Mouse (Mus musculus): ENCODE results near the gene Rmnd5a.

The Rmnd5a gene

GRCm38 (mm10) chr6:71441251-71441580 is 779 bp upstream of the Rmnd5a start:
- no peak for DNase-seq

- no peak for DNase-seq
These were observed 283 bp downstream of the Rmnd5a start for GRCm38 (mm10) chr6:71440217-71440491.

DNA sequence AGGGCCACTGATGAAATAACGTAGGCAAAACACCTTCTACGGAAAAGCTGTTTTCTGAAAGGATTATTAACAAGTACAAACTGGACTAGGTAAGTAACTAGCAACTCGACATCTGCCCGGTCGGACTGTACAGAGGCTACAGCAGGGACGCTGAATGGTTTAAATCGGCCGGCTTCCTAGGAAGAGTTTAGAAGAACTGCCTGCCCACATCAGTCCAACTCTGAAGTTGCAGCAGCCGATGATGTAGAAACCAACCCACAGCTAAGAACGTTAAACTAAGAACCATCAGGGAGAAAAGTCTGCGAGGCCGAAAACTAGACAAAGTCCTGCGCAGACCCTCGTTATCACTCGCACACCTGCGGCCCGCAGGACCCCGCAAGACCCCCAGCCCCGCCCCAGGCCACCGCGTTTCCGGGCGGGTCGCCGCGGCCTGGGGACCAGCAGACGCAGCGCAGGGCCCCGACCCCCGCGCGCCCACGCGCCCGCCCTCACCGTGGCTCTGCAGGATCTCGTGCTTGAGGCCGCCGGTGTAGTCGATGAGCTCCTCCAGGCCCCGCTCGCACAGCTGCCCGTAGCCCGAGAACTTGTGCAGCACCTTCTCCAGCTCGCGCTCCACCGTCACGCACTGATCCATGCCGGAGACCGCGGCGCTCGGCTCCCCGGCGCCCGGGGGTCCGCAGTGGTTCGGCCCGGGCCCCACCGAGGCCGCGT is 776 bp downstream of the Rmnd5a start:
- DNase-seq = peak; percentile 72

GRCm38 (mm10) chr6:71438070-71438469 is 2.4 kb downstream of the Rmnd5a start:
- DNase-seq = no peak

DNA sequence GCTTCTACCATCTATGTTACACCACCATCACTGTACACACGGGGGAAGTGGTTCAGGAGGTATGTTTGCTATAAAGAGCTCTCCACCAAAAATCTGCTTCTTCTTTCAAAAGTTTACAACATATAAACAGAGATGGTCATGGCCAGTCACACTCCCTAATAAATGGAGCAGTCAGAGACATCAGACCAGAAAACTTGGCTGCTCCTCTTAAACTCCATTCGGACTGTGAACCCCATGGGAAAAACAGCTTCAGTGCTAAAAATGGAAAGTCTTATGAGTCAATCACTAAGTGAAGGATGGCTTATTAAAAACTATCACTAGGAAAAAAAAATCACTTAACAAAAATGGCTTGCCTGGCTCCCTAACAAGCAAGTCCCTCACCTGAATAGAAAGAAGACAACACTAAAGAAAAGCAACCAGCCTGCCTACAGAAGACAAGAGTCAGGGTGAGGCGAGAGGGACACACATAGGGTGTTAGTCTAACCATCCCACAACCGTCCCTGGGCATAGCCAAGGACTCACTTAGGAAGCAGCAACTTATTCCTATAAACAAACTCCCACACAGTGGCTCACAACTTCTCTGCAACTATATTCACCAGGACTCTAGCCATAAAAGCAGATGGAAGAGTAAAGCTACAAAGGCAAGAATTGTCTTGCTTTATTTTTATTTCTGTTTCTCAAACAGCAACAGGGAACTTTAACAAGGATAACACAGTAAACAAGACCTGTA is 12.3 kb downstream of the Rmnd5a start:
- no peak for DNase-seq

DNA sequence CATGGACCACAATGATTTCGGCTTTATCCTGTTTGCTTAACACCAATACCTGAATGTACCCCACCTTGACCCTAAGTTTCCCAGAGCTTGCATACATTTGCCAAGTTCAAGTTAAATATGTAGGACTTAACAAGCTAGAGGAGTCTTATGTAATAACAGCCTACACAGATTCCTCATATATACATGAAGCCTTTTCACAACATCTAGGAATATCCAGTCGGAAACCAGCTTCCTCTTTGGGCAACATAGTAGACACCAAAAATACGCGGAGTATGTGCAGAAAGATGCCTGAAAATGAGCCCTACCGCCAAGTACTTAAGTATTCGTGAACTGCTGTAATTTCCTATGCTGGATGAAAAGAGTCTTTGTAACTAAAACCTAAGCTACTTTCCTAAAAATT is 14.8 kb downstream of the Rmnd5a start:
- DNase-seq = no peak

DNA sequence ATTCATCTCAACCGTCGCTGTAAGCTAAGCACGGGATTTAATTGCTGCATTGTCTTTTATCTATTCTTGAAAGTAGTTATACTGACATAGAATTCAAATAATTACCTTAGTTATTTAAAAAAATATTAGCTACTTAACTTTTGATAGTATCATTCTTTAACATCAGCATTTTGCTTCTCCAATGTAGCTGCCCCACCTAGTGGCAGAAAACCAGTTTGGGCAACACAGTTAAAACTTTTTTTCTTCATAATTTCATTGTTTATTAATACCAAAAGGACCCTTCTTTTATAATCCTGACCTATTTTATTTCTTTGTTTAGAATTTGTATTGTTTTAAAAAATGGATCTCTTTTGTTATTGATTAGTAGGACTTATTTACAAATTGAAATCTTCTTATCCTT is 17.3 kb downstream of the Rmnd5a start:
- DNase-seq = peak in 1 of 2 experiments; percentile 36

DNA sequence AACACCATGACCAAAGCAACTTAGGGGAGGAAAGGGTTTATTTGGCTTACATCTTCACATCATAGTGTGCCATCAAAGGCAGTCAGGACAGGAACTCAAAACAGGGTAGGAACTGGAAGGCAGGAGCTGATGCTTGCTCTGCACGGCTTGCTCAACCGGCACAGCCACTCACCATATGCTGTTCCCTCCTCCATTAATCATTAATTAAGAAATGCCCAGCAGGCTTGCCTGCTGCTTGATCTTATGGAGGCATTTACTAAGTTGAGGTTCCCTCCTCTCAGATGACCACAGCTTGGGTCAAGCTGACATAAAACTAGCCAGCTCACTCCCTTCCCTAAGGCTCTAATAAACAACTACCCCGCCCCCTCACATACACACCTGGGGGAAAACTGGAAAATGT is 18.3 kb downstream of the Rmnd5a start:
- DNase-seq = no peak

- no peak for DNase-seq
These were observed 19.6 kb downstream of the Rmnd5a start for GRCm38 (mm10) chr6:71420848-71421247.

DNA sequence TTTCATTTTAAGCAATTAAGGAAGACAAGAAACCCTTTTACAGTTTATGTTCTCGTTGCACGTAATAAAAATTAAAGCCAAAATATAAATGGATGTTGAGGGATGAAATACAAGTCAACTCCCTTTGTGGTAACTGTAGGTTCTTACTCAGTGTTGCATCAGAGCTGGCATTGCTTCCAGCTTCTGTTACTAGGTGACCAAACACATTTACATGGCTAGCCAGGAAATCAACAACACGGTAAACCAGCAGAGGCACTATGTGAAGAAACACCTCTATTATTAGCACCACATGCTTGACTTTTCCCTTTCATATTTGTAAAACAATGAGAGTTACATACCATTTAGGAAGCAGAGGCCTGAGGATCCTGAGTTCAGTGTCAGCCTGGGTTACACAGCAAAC is 21.6 kb downstream of the Rmnd5a start:
- no peak for DNase-seq

DNA sequence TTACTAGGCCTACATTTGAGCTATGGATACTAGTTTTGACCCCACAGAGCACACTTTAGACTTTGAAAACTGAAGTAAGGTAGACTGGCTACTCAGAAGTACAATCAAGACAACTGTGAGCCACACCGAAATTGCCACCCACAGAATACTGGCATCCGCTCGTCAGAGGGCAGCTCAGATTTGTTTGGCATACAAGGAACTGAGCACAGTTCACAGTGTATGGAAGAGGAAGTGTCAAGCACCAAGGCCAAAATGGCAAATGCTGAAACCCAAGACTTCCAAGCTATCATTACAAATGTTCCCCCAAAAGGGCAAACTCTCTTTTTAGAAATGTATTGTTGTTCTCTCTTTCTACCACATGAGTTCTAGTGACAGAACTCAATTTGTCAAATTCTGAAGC is 25.0 kb downstream of the Rmnd5a start:
- no peak for DNase-seq

GRCm38 (mm10) chr6:71414624-71415023 is 25.8 kb downstream of the Rmnd5a start:
- DNase-seq = peak; percentile 74 to 76

- DNase-seq = peak; percentile 71 to 75
These were observed 41.4 kb downstream of the Rmnd5a start for GRCm38 (mm10) chr6:71398829-71399609.

- no peak for DNase-seq
These were observed 43.7 kb downstream of the Rmnd5a start for GRCm38 (mm10) chr6:71396761-71397160.

- no peak for DNase-seq
These were observed 44.4 kb downstream of the Rmnd5a start for GRCm38 (mm10) chr6:71396016-71396415.

DNA sequence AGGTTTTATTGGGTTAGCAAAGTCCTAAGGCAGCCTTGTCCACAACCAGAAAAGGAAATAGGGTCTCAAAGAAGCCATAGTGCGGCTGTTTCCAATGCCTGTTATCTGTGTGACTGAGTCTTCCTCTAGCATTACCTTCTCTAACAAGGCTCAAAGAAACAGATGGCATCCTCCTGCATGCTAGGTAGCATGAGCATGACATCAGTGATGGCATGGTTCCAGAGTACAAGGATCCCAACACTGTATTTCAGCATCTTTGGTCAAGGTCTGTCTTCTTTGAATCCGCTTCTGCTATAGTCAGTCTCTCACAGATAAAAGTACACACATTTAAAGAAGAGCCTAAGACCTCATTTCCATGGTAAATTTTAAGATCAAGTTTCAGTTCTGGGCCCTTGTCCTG is 49.9 kb downstream of the Rmnd5a start:
- DNase-seq = peak; percentile 75 to 81

GRCm38 (mm10) chr6:71381654-71382053 is 58.8 kb downstream of the Rmnd5a start:
- no peak for DNase-seq

GRCm38 (mm10) chr6:71376711-71377110 is 63.7 kb downstream of the Rmnd5a start:
- no peak for DNase-seq

GRCm38 (mm10) chr6:71374921-71375320 is 65.5 kb downstream of the Rmnd5a start:
- no peak for DNase-seq

DNA sequence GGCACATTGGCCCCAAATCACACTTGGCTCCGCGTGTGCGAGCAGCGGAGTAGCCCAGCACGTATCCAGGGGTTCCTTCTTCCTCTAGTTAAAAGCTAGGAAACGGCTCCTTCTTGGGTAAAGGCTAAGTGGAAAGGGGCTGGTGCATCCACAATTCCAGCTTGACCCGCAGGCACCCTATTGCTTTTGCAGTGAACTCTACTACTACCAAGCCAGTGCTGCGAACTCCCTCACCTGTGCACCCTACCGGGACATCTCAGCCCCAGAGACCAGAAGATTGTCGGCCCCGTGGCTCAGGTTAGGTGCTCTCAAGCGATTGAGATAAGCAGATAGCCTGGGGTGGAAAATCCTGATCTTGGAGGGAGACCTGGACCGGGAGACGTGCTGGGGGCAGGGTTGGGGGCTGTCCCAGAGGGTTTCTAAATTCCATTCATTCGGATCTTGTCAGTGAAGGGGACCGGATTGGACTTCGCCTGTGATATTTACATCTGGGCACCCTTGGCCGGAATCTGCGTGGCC is 66.1 kb downstream of the Rmnd5a start:
- no peak for DNase-seq

GRCm38 (mm10) chr6:71373249-71373775 is 67.1 kb downstream of the Rmnd5a start, which contains the start of gene Cd8a:
Gene Cd8a (plus strand): TSS chr6:71373427.
- no peak for DNase-seq

DNA sequence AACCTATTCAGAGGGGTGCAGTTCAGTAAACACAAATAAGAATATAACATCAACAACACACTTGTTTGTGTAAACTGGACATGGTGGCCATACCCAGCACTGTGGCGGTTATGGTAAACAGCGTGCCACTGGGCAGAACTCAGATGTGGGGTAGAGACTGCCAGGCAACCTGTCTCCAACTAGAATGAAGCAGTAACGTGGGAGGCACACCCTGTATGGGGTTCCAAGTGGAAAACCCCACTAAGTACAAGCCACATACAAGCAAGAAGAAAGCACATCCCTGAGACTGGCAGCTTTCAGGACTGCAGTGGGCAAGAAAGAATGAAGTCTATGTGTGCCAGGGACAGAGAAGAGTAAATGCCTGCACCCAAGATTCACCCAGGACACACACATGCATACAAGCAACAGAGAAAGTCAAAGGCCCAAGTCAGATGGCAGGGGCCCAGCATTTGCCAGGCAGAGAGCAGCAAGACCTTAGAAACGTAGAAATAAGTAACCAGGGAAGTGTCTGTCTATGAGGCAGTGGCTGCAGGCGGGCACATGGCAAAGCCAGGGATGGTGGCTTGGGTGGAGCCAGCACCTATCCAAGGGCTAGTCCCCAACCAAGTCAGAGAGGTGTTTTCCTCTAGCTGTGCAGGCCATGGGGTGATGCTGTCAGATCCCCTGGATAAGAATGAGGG is 68.3 kb downstream of the Rmnd5a start:
- DNase-seq = no peak

- DNase-seq = no peak
These were observed 69.3 kb downstream of the Rmnd5a start for GRCm38 (mm10) chr6:71371085-71371605.
